In the genomic region with DNA sequence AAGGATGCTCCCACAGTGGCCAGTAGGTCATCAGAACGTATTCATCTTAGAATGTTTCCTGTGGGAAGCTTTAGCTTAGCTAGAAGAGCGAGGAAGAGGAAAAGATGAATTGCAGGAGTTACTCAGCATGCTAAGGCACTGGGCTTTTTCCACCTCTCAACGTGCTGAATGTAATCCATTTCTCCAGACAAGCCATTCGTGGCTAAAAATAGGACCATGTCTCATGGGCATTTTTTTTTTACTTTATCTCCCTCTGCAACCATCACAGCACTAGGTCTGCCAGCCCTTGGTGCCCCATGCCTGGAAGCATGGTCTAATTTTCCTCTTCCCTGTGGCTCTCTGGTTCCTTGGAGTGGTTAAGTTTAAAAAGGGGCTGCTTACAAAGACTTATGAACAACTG, we compare ENCODE assay signal across 20 mouse cellular contexts.
DNase-seq lines count a peak whose midpoint lies in the region; ATAC-seq lines count a peak whose summit lies in the region.
"Had no signal": no experiment of that assay in that cellular context is flagged by ENCODE, and none has a peak within 500 bp of the region (broad histone marks: within the 10 kb centered on the region; RNA-seq: fewer than 3 reads in every experiment).

No protein-coding gene starts in this region.

- H3K9me3 ChIP-seq in heart, embryonic 11.5 days (replicated peaks; ENCODE audit: control insufficient read depth, low read length), result peaks cover 6% of the 10 kb centered on the region; the same call in 1 of the 2 replicates
- H3K9me3 ChIP-seq: embryonic facial prominence, embryonic 13.5 days; stomach, embryonic 15.5 days had no signal

- H3K4me1 ChIP-seq in heart, embryonic 11.5 days (ENCODE audit: control insufficient read depth, insufficient read depth, low read length), result peaks cover 28% of the 10 kb centered on the region

- H3K36me3 ChIP-seq in heart, embryonic 11.5 days (ENCODE audit: control insufficient read depth, insufficient read depth, low read length), result no peaks in the 10 kb centered on the region
- H3K36me3 ChIP-seq: embryonic facial prominence, embryonic 13.5 days; stomach, embryonic 15.5 days had no signal

- peak overlapping the region; percentile 54 for H3K27ac ChIP-seq in heart, embryonic 11.5 days (ENCODE audit: low read depth, low read length)
- H3K27ac ChIP-seq: embryonic facial prominence, embryonic 13.5 days; hindbrain, embryonic 14.5 days; stomach, embryonic 15.5 days had no signal

- DNase-seq in heart, adult 18-20 months, result peak; percentile 37 to 43
- no peak for DNase-seq in heart, postnatal 4 days
- DNase-seq in MN1 (ENCODE audit: low spot score), result peak; percentile 43
- peak; percentile 31 to 45 for DNase-seq in heart, postnatal 10 days
- no peak for DNase-seq in gastrocnemius, adult 8-10 months (ENCODE audit: low spot score in 2 of 2)
- DNase-seq in thymus, postnatal 14 days, result no peak
- DNase-seq: adrenal gland, postnatal 14 days; cerebellum, adult 11-12 months; cerebellum, postnatal 14 days; liver; lung, postnatal 10 days; midbrain, embryonic 14.5 days; thymus, adult 18-20 months had no signal

- peak overlapping the region; percentile 45 for H3K4me2 ChIP-seq in heart, embryonic 11.5 days
- H3K4me2 ChIP-seq: embryonic facial prominence, embryonic 13.5 days; hindbrain, embryonic 14.5 days; stomach, embryonic 15.5 days had no signal

- H3K27me3 ChIP-seq in heart, embryonic 11.5 days (ENCODE audit: control insufficient read depth, insufficient read depth, low read length), result peaks cover 26% of the 10 kb centered on the region
- H3K27me3 ChIP-seq: embryonic facial prominence, embryonic 13.5 days; stomach, embryonic 15.5 days had no signal

- WGBS in heart, embryonic 11.5 days (ENCODE audit: insufficient replicate concordance), result 20% methylated on average over 4 of the region's 4 CpGs

- intact Hi-C loops in heart, postnatal 10 days (cut with DNase I), result loop anchor here (5.0 kb wide), 2 partner anchors 53 to 433 kb away; no protein-coding TSS in a partner anchor

- 0 out of 2 replicates have a peak overlapping the region, but pooled peaks have one; percentile 22 for H3K9ac ChIP-seq in heart, embryonic 11.5 days (ENCODE audit: low read depth, low read length)
- H3K9ac ChIP-seq: embryonic facial prominence, embryonic 13.5 days; hindbrain, embryonic 14.5 days; stomach, embryonic 15.5 days had no signal

- ATAC-seq in heart, embryonic 11.5 days (replicated peaks; ENCODE audit: insufficient number of reproducible peaks, low FRiP score, low TSS enrichment), result no peak
- ATAC-seq: forebrain, embryonic 16.5 days; intestine, embryonic 16.5 days had no signal

- no peak overlapping the region for H3K4me3 ChIP-seq in heart, embryonic 11.5 days (ENCODE audit: low read depth, low read length)
- H3K4me3 ChIP-seq: embryonic facial prominence, embryonic 13.5 days; myocyte; stomach, embryonic 15.5 days had no signal

Comparison
In these comparisons a context has a peak if more than half of its experiments do, and no peak if none do; other contexts are left out.
1. DNase-seq: peak in heart, adult 18-20 months (2 of 2), MN1 (single experiment) and heart, postnatal 10 days (2 of 2); none in heart, postnatal 4 days (single experiment), gastrocnemius, adult 8-10 months (0 of 2) and thymus, postnatal 14 days (single experiment).